Mouse (Mus musculus) olfactory bulb, adult 2 months (tissue): ENCODE measurements around the gene Sar1b.

ENCODE experiments used
- CTCF ChIP-seq: fragments of 200-500 bp; IDR thresholded peaks from 2 replicates; pipeline ENCODE4 v1.5.1; 2012; ENCODE audit warnings: low read depth, mild to moderate bottlenecking, low read length, moderate library complexity; ENCODE audit not compliant: insufficient read depth
- POLR2A ChIP-seq: fragments of 200-500 bp; IDR thresholded peaks from 2 replicates; pipeline ENCODE4 v1.6.1; 2012; ENCODE audit warnings: mild to moderate bottlenecking, low read depth, low read length, moderate library complexity; ENCODE audit not compliant: insufficient read depth

DNA sequence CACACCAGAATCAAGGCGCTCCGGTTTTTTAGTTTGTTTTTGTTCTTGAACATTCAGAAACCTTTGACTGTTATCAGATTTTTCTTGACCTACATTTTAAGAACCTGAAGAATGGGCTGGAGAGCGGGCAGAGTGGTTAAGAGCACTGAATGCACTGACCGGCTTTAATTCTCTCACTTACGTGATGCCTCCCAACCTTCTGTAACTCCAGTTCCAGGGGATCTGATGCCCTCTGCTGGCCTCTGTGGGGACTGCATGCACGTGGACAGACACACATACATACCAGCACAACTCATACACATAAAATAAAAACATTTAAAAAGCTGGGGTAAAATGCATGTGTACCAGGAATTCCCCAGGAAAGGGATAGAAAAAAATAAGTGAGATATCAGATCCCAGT lies 22.4 kb downstream of the Sar1b start:
- TF ChIP-seq CTCF, result no peak; the same call in 1 of the 2 replicates
- no peak for TF ChIP-seq POLR2A
